Mouse (Mus musculus) c-Kit-positive CD71-negative TER-119-negative erythroid progenitor cells, embryonic 14.5 days (primary cell): ENCODE data around the gene Prss28.

Experiments
- DNase-seq: peaks from one replicate; pipeline ENCODE4 v3.0.0-alpha.2; 2013; ENCODE audit warnings: low read depth

Gene Prss28

GRCm38 (mm10) chr17:25308346-25308745 lies at the start of gene Prss28:
TSS of gene Prss28 (plus strand) at chr17:25308646.
- DNase-seq, result no peak

- no peak for DNase-seq
Measured at GRCm38 (mm10) chr17:25264453-25264852, 44.0 kb upstream of the Prss28 start.

GRCm38 (mm10) chr17:25270795-25271335 lies 37.6 kb upstream of the Prss28 start:
- no peak for DNase-seq

- no peak for DNase-seq
Measured at GRCm38 (mm10) chr17:25272326-25272725, 36.1 kb upstream of the Prss28 start.

GRCm38 (mm10) chr17:25272951-25273705 lies 35.3 kb upstream of the Prss28 start:
- no peak for DNase-seq

GRCm38 (mm10) chr17:25273706-25274501 lies 34.5 kb upstream of the Prss28 start:
- peak; percentile 98 for DNase-seq

GRCm38 (mm10) chr17:25274571-25275346 lies 33.7 kb upstream of the Prss28 start, which contains the start of gene Ube2i:
TSS of gene Ube2i (minus strand) at chr17:25274622.
- DNase-seq, result no peak

GRCm38 (mm10) chr17:25275833-25276232 lies 32.6 kb upstream of the Prss28 start:
- DNase-seq, result no peak

- DNase-seq, result no peak
Measured at GRCm38 (mm10) chr17:25282133-25282532, 26.3 kb upstream of the Prss28 start.

GRCm38 (mm10) chr17:25285033-25285432 lies 23.4 kb upstream of the Prss28 start:
- peak; percentile 74 for DNase-seq

GRCm38 (mm10) chr17:25288842-25289241 lies 19.6 kb upstream of the Prss28 start:
- peak; percentile 24 for DNase-seq

GRCm38 (mm10) chr17:25290411-25290810 lies 18.0 kb upstream of the Prss28 start:
- no peak for DNase-seq

- no peak for DNase-seq
Measured at GRCm38 (mm10) chr17:25293495-25293894, 15.0 kb upstream of the Prss28 start.

GRCm38 (mm10) chr17:25294111-25294510 lies 14.3 kb upstream of the Prss28 start:
- DNase-seq, result no peak

- DNase-seq, result no peak
Measured at GRCm38 (mm10) chr17:25298094-25298493, 10.4 kb upstream of the Prss28 start, which contains the start of gene Prss34. TSS of gene Prss34 (plus strand) at chr17:25298394.

- DNase-seq, result no peak
Measured at GRCm38 (mm10) chr17:25318354-25318753, 9.9 kb downstream of the Prss28 start, which contains the start of gene Prss29. TSS of gene Prss29 (plus strand) at chr17:25318654.

GRCm38 (mm10) chr17:25320819-25321218 lies 12.4 kb downstream of the Prss28 start:
- DNase-seq, result no peak

GRCm38 (mm10) chr17:25322930-25323329 lies 14.5 kb downstream of the Prss28 start:
- DNase-seq, result no peak

- no peak for DNase-seq
Measured at GRCm38 (mm10) chr17:25332321-25332720, 23.9 kb downstream of the Prss28 start.

- DNase-seq, result peak; percentile 47
Measured at GRCm38 (mm10) chr17:25333943-25334342, 25.5 kb downstream of the Prss28 start.

GRCm38 (mm10) chr17:25338218-25338617 lies 29.8 kb downstream of the Prss28 start:
- DNase-seq, result no peak

GRCm38 (mm10) chr17:25340003-25340402 lies 31.6 kb downstream of the Prss28 start:
- DNase-seq, result no peak
